Mouse (Mus musculus) C3H10T1/2 (cell line): Measurements from ENCODE around the gene Zfp750. TPM values are rescaled to one million over a fixed set of nuclear protein-coding genes. Genes with fewer than 3 reads are reported as not detected.

Experiments used
- polyA plus RNA-seq, 2 experiments: library from polyadenylated mRNA; unstranded; fragments of >200 nt; fragmentation: generic; extraction: Trizol; gene quantifications; one replicate each; pipeline ENCODE4 v1.2.1; 2012; ENCODE audit warnings: missing spikeins in 2 of 2

The Zfp750 gene
- polyA plus RNA-seq, result under 1 TPM; 0.04 to 0.09 TPM

GRCm38 (mm10) chr11:121519131-121519530 is at the start of gene Zfp750:
Gene Zfp750, minus strand, starts transcription at chr11:121519333.

Other genes starting within 250 kb of the Zfp750 start
- gene Wdr45b, start 164.9 kb downstream of the Zfp750 start, polyA plus RNA-seq, result 10 to 100 TPM; 27.4 to 72.2 TPM
- 10 to 100 TPM in 1 of 2 experiments, under 1 TPM in 1; 0.19 to 11.7 TPM for gene Rab40b, start 131.1 kb downstream of the Zfp750 start, polyA plus RNA-seq
- 10 to 100 TPM in 1 of 2 experiments, 1 to 10 TPM in 1; 1.3 to 15.0 TPM for gene Fn3krp, start 97.9 kb downstream of the Zfp750 start, polyA plus RNA-seq
- gene Fn3k, start 84.4 kb downstream of the Zfp750 start, polyA plus RNA-seq, result under 1 TPM; 0.08 to 0.13 TPM
- gene Tbcd, start 67.4 kb downstream of the Zfp750 start, polyA plus RNA-seq, result 100 to 1,000 TPM in 1 of 2 experiments, 10 to 100 TPM in 1; 75.8 to 127 TPM
- gene B3gntl1, start 153.8 kb upstream of the Zfp750 start, polyA plus RNA-seq, result 1 to 10 TPM; 1.7 to 7.4 TPM
- 10 to 100 TPM; 34.1 to 39.6 TPM for gene Metrnl, start 182.2 kb upstream of the Zfp750 start, polyA plus RNA-seq